Comparison of ENCODE assay signal across 12 mouse cellular contexts in the genomic region with DNA sequence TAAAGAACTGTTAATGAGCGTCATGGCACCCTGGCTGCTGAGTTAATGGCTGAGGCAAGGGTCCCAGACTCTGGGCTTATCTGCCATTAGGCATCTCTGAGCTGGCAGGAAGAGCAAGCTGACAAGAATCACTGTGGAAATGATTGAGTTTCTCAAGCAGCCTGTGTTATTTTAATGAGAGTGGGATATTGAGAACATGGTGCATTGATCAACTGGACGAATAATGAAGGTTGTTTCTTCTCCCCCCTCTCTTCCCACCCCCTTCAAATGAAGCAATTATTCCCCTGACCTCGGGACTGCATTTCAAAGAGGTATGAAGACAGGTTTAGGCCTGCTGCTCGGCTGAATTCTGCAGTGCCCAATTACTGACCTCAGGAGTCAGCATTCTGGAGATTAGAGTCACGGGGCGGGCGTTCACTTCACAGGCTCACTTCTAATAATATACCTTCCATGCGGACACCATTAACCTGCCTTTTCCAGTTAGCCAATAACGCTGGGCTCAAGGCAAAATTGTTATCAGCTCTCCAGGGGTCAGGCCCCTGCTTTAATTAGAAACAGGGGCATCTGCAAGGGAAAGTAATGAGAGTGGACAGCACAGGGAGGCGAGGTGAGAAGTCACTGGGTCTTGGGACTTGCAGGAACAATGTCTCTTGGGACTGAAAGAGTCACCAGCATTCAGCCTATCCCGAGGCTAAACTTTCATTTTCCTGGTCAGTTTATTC.
DNase-seq lines count a peak whose midpoint lies in the region; ATAC-seq lines count a peak whose summit lies in the region.
"Had no signal": no experiment of that assay in that cellular context is flagged by ENCODE, and none has a peak within 500 bp of the region (broad histone marks: within the 10 kb centered on the region; RNA-seq: fewer than 3 reads in every experiment).

No protein-coding gene starts in this region.

- H3K36me3 ChIP-seq in hindbrain, embryonic 10.5 days, result no peaks in the 10 kb centered on the region
- H3K36me3 ChIP-seq in hindbrain, embryonic 14.5 days (replicated peaks; ENCODE audit: control insufficient read depth, insufficient read depth), result no peaks in the 10 kb centered on the region
- H3K36me3 ChIP-seq in heart, embryonic 15.5 days, result no peaks in the 10 kb centered on the region
- no peaks in the 10 kb centered on the region for H3K36me3 ChIP-seq in midbrain, embryonic 13.5 days

- no peak for ATAC-seq in hindbrain, embryonic 14.5 days (ENCODE audit: low FRiP score)
- no peak; the same call in 1 of the 2 replicates for ATAC-seq in heart, embryonic 15.5 days (replicated peaks; ENCODE audit: insufficient number of reproducible peaks, insufficient read depth, low FRiP score, low read depth)
- ATAC-seq in midbrain, embryonic 13.5 days, result peak; percentile 60
- no peak for ATAC-seq in granulocyte monocyte progenitor cell, adult 5-6 weeks (replicated peaks; ENCODE audit: poor library complexity, severe bottlenecking)

- DNase-seq in hindbrain, embryonic 10.5 days (ENCODE audit: low spot score), result peak; percentile 51
- DNase-seq in hindbrain, embryonic 14.5 days (ENCODE audit: low spot score), result no peak
- DNase-seq in embryo, embryonic 9.5 days (ENCODE audit: extremely low spot score), result peak; percentile 50
- no peak for DNase-seq in spleen, adult 12 weeks (ENCODE audit: low spot score)
- DNase-seq in c-Kit-positive CD71-positive TER-119-positive erythroid progenitor cells, embryonic 14.5 days (ENCODE audit: low spot score), result no peak
- DNase-seq: adrenal gland, postnatal 14 days; cerebellum, adult 8-10 months; kidney, adult 9 months; lung, postnatal 14 days had no signal

- WGBS in hindbrain, embryonic 10.5 days, result 56% methylated on average over 11 of the region's 11 CpGs
- 58% methylated on average over 11 of the region's 11 CpGs for WGBS in hindbrain, embryonic 14.5 days
- WGBS in heart, embryonic 15.5 days, result 40% methylated on average over 11 of the region's 11 CpGs
- WGBS in midbrain, embryonic 13.5 days, result 51% methylated on average over 11 of the region's 11 CpGs

- peaks cover 27% of the 10 kb centered on the region for H3K4me1 ChIP-seq in hindbrain, embryonic 10.5 days (replicated peaks)
- no peaks in the 10 kb centered on the region; the same call in 1 of the 2 replicates for H3K4me1 ChIP-seq in hindbrain, embryonic 14.5 days (replicated peaks; ENCODE audit: control insufficient read depth, insufficient read depth, low read length)
- H3K4me1 ChIP-seq in heart, embryonic 15.5 days (replicated peaks), result peaks cover 18% of the 10 kb centered on the region
- peaks cover 16% of the 10 kb centered on the region for H3K4me1 ChIP-seq in midbrain, embryonic 13.5 days (replicated peaks)

- H3K27me3 ChIP-seq in hindbrain, embryonic 10.5 days (ENCODE audit: insufficient read depth, poor library complexity, severe bottlenecking), result no peaks in the 10 kb centered on the region
- no peaks in the 10 kb centered on the region for H3K27me3 ChIP-seq in hindbrain, embryonic 14.5 days (ENCODE audit: control insufficient read depth, insufficient read depth, low read length)
- no peaks in the 10 kb centered on the region for H3K27me3 ChIP-seq in heart, embryonic 15.5 days
- H3K27me3 ChIP-seq in midbrain, embryonic 13.5 days, result no peaks in the 10 kb centered on the region

- H3K4me2 ChIP-seq in hindbrain, embryonic 14.5 days (replicated peaks), result no peak overlapping the region
- no peak overlapping the region for H3K4me2 ChIP-seq in heart, embryonic 15.5 days
- H3K4me2 ChIP-seq in midbrain, embryonic 13.5 days (replicated peaks), result no peak overlapping the region

- H3K9ac ChIP-seq in hindbrain, embryonic 14.5 days, result no peak overlapping the region
- H3K9ac ChIP-seq in heart, embryonic 15.5 days, result no peak overlapping the region
- H3K9ac ChIP-seq in midbrain, embryonic 13.5 days (replicated peaks), result no peak overlapping the region

- no peak overlapping the region for H3K4me3 ChIP-seq in hindbrain, embryonic 10.5 days
- H3K4me3 ChIP-seq in hindbrain, embryonic 14.5 days (replicated peaks; ENCODE audit: low read length), result no peak overlapping the region
- H3K4me3 ChIP-seq in heart, embryonic 15.5 days, result no peak overlapping the region
- no peak overlapping the region for H3K4me3 ChIP-seq in midbrain, embryonic 13.5 days (replicated peaks)

- peak overlapping the region; percentile 37; the same call in 1 of the 2 replicates for H3K27ac ChIP-seq in hindbrain, embryonic 10.5 days
- H3K27ac ChIP-seq in hindbrain, embryonic 14.5 days, result no peak overlapping the region
- 0 out of 2 replicates have a peak overlapping the region, but pooled peaks have one; percentile 50 for H3K27ac ChIP-seq in heart, embryonic 15.5 days
- H3K27ac ChIP-seq in midbrain, embryonic 13.5 days, result peak overlapping the region; percentile 21; the same call in 1 of the 2 replicates

- no peaks in the 10 kb centered on the region for H3K9me3 ChIP-seq in hindbrain, embryonic 10.5 days
- H3K9me3 ChIP-seq in hindbrain, embryonic 14.5 days (ENCODE audit: control insufficient read depth, low read length), result no peaks in the 10 kb centered on the region
- no peaks in the 10 kb centered on the region for H3K9me3 ChIP-seq in heart, embryonic 15.5 days (replicated peaks)
- H3K9me3 ChIP-seq in midbrain, embryonic 13.5 days, result no peaks in the 10 kb centered on the region

Comparison
In these comparisons a context has a peak if more than half of its experiments do, and no peak if none do; other contexts are left out.
1. DNase-seq: peak in hindbrain, embryonic 10.5 days (single experiment) and embryo, embryonic 9.5 days (single experiment); none in hindbrain, embryonic 14.5 days (single experiment), spleen, adult 12 weeks (single experiment) and c-Kit-positive CD71-positive TER-119-positive erythroid progenitor cells, embryonic 14.5 days (single experiment).